Mouse (Mus musculus) heart, postnatal 36 days (tissue): ENCODE results near the gene Rwdd1. TPM values are rescaled to one million over a fixed set of nuclear protein-coding genes. Genes with fewer than 3 reads are reported as not detected.
"Not testable (repeated sequence)": the region's sequence is repeated elsewhere in the genome, so short reads cannot be mapped to it uniquely, and the experiment has no call there.

Experiments
- DNase-seq, 2 experiments: peaks; one replicate each; pipeline ENCODE4 v3.0.0; 2021 to 2022
- intact Hi-C: fragments of 180-260 bp; cut with DNase I; formaldehyde crosslinking; loops from one replicate; pipeline ENCODE4 v1.15.1; 2025
- total RNA-seq, 2 experiments: library from RNA; stranded (reverse); gene quantifications; 2 replicates each; pipeline ENCODE4 v1.2.3; 2021

Gene Rwdd1
- total RNA-seq, result 100 to 1,000 TPM; 121 to 129 TPM

GRCm38 (mm10) chr10:34019302-34020075 is at the start of gene Rwdd1:
Gene Rwdd1, minus strand, starts transcription at chr10:34019624.
- DNase-seq, result peak; percentile 96 to 97
- intact Hi-C loops, result loop anchor here (2.0 to 10.0 kb wide), 2 partner anchors 263 to 395 kb away; partner anchors contain the start of genes Nt5dc1 and Tspyl1

GRCm38 (mm10) chr10:34066591-34066990 is 47.2 kb upstream of the Rwdd1 start:
- intact Hi-C loops, result no loop called here
- DNase-seq, result no peak

DNA sequence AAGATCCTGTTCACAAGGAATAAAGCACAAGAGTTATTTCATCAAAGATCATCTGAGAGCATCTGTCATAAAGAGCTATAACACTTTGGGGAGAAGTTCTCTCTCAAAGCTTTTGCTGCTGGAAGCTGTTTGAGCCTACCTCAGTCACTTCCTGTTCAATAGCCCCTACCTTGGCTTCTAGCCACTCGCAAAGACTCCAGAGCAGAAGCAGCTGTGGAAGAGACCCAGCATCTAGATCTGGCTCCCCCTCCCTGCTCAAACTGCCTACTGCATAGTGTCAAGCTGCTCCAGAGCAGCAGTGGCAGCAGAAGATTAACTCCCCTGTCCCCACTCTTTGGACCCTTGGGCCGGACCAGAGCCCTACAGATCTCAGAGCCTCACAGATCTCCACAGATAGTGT is 34.6 kb upstream of the Rwdd1 start:
- DNase-seq, result no peak

GRCm38 (mm10) chr10:34044210-34044609 is 24.8 kb upstream of the Rwdd1 start, which contains the start of gene Calhm4:
Gene Calhm4, minus strand, starts transcription at chr10:34044310.
- intact Hi-C loops, result no loop called here

More for the DNA sequence above, 34.6 kb upstream of the Rwdd1 start:
- intact Hi-C loops, result no loop called here

GRCm38 (mm10) chr10:34037401-34037800 is 18.0 kb upstream of the Rwdd1 start, which contains the start of gene Trappc3l:
Gene Trappc3l, plus strand, starts transcription at chr10:34037597.
- intact Hi-C loops, result loop anchor here (2.0 to 5.0 kb wide), 2 partner anchors 59 to 195 kb away; partner anchors contain the start of gene Calhm5
- DNase-seq, result no peak

More at GRCm38 (mm10) chr10:34044210-34044609, 24.8 kb upstream of the Rwdd1 start, which contains the start of gene Calhm4:
- no peak for DNase-seq

DNA sequence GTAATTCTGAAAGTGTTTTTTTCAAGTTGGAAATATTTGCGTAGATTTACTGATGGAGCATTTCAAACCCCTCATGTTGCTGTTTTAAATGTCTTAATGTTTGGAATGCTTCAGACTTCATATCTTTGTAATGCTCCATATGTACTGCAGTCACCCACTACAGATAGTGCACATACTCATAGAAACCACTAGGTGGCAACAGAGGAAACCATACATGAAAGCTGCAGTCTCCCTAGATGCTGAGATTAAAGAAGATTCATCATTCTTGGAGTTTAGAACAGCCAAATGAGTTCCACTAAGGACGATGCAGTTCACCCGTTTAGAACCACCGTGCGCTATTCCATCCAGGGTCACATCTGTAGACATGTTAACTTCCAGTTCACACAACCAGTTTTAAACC is 17.2 kb upstream of the Rwdd1 start:
- DNase-seq, result no peak
- intact Hi-C loops, result loop anchor here (1.0 to 5.0 kb wide), 3 partner anchors 60 to 292 kb away; partner anchors contain the start of gene Calhm5

DNA sequence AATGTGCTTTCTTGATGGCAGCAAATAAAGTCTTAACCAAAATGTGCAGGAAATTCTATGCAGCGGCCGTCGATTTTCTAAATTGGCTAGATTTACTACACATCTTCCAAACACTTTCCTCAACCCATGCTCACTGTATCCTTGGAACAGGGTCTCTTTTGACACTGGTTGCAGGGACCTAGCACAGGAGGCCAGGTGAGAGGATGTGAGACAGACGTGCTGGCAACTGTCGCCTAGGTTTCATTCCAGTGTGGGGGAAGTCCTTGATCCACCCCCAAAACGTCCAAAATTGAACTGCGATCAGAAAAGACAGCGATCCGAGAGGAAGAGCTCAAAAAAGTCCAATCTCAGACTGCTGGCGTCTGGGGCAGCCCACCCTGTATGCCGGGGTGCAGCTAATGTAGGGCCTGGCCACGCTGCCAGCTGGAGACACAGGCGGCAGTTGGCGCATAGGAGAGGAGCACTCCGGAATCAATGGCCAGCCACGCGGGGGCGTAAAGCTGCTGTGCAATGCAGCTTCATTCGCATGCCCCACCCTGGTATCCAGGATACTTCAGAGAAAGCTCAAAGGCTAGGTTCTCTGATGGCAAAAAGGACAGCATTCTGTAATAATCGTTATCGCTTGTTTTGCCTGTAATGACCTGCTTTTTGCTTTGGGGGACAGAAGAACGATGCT is 14.3 kb upstream of the Rwdd1 start:
- peak; percentile 66 to 76 for DNase-seq
- intact Hi-C loops, result loop anchor here (2.0 kb wide), 1 partner anchor 249 kb away; the partner anchor contains the start of gene Tspyl1

DNA sequence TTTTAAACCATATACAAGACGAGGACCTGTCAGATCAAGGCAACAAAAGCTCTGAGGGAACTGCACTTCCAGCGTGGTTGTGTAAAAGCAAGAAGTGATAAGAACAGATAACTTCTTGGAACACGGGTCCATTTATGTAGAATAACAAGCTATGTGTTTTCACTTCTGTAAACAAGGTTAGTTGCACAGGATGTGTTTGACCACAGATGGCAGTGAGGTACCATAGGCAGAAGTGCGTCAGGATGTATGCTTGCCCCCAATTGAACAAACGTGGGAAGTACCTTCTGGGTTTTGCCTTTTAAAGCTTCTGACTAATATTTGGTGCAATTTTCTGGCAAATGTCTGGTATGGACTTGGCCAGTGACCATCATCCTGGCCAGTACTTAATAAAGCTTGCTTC is 10.9 kb upstream of the Rwdd1 start:
- no peak for DNase-seq
- intact Hi-C loops, result no loop called here

GRCm38 (mm10) chr10:34018746-34019301 is 600 bp downstream of the Rwdd1 start:
- intact Hi-C loops, result loop anchor here (2.0 to 10.0 kb wide), 2 partner anchors 264 to 396 kb away; partner anchors contain the start of genes Nt5dc1 and Tspyl1
- no peak for DNase-seq

DNA sequence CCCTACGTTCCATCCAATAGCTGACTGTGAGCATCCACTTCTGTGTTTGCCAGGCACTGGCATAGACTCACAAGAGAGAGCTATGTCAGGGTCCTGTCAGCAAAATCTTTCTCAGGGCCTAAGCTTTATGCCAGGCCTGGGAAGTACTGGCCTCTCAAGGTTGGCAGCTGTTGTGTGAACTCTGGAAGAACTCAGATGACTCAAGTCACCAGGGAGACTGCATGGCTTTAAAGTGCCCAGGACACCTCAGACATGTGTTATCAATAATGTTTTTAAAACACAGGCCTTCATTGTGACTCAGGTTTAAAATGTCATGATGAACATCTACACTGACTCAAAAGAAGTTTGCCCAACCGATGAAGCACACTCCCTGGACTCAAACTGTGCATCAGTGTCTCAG is 6.2 kb downstream of the Rwdd1 start:
- no peak for DNase-seq
- intact Hi-C loops, result loop anchor here (10.0 kb wide), 1 partner anchor 402 kb away; the partner anchor contains the start of gene Nt5dc1

GRCm38 (mm10) chr10:34012581-34012980 is 6.8 kb downstream of the Rwdd1 start:
- DNase-seq, result no peak
- intact Hi-C loops, result loop anchor here (10.0 kb wide), 1 partner anchor 402 kb away; the partner anchor contains the start of gene Nt5dc1

DNA sequence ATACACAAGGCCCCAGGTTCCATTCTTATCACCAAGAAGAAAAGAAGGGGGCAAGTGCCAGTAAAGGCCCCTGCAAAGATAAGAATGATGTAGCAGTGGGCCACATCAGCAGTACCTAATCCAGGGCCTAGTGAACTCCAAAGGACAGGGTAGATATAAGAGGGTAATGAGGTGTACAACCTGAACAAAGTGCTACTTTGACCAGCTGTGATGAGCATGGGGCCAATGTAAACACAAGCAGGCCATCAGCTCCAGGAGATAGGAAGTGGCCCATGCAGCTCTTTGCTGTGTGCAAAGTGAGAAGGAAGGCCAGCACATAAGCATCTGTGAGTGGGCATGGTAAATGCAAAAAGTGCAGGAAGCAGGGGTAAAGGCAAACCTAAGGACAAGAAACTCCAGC is 21.0 kb downstream of the Rwdd1 start:
- DNase-seq, result no peak
- intact Hi-C loops, result no loop called here

GRCm38 (mm10) chr10:33996686-33997085 is 22.7 kb downstream of the Rwdd1 start:
- intact Hi-C loops, DNase-seq: not testable (repeated sequence)

DNA sequence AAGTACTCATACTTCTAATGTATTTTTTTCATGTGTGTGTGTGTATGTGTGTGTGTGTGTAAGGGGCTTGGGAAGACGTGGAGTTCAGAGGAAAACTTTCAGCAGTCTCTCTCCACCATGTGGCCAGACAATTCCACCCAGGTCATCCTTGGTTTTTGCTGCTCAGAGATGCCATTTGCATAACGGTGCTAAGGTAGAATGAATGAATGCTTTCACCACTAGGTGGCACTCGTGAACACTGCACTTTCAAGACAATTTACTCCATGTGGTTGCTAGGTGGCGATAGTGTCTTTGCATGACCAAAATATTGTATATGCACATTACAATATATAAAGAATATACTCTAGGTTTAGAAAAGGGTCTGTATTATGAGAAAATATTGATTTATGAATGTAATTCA is 32.7 kb downstream of the Rwdd1 start:
- intact Hi-C loops, result loop anchor here (2.0 kb wide), 2 partner anchors 110 to 342 kb away; partner anchors contain the start of gene Calhm5
- DNase-seq, result peak; percentile 52 to 55

- intact Hi-C loops, result no loop called here
- no peak for DNase-seq
Observed at GRCm38 (mm10) chr10:33974781-33975494, 44.5 kb downstream of the Rwdd1 start.

GRCm38 (mm10) chr10:33952509-33952908 is 66.9 kb downstream of the Rwdd1 start:
- no peak for DNase-seq
- intact Hi-C loops, result loop anchor here (10.0 kb wide), 1 partner anchor 462 kb away; the partner anchor contains the start of gene Nt5dc1

DNA sequence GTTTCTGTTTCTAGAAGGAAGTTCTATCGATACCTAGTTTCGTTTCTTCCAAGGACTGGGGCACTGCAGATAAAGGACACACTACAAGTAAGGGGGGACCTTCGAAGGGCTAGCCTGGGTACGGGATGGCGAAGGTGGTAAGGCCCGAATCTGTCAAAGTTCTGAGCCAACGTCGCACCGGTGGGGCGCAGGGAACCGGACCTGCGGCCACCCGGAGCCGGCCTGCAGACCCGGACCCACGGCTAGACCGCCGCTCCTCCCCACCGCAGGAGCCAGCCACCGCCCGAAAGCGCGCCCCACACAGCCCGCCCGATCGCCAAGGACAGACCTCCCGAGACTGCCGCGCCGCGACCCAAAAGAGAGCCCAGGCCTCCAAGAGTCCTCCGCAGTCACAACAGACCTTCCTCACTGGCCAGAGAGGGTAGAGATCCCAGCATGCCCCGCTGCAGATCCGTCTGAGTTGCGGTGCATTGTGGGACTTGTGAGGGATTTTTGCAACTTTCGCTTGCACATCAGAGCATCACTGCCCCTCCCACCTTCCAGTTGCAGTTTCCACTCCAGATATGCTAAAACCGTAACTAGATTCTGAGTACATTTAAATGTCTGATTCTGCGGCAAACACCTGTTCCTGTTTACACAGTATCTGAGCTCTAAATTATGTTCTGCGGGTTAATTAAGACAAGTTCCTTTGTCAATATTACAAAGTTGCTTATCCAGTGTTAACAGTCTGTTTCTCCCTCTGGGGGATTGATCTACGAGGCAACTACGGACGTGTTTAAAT is 68.4 kb downstream of the Rwdd1 start, which contains the start of gene Zup1:
Gene Zup1, minus strand, starts transcription at position 467 of the 781 bp plus-strand sequence.
- peak; percentile 80 to 82 for DNase-seq
- intact Hi-C loops, result loop anchor here (10.0 kb wide), 1 partner anchor 464 kb away; the partner anchor contains the start of gene Nt5dc1
